Mouse (Mus musculus) heart, adult 2 months (tissue): ENCODE results near the gene Cep350.

ENCODE experiments used
- CTCF ChIP-seq: fragments of 200-600 bp; IDR thresholded peaks from 2 replicates; pipeline ENCODE4 v1.8.1; 2022; ENCODE audit warnings: antibody characterized with exemption, mild to moderate bottlenecking, moderate library complexity
- EP300 ChIP-seq: fragments of 200-500 bp; IDR thresholded peaks from 2 replicates; pipeline ENCODE4 v1.6.1; 2011; ENCODE audit warnings: low read depth, low read length, control low read depth; ENCODE audit not compliant: insufficient read depth
- POLR2A ChIP-seq: fragments of 200-500 bp; IDR thresholded peaks from 2 replicates; pipeline ENCODE4 v1.6.1; 2011; ENCODE audit warnings: mild to moderate bottlenecking, low read depth, low read length, control low read depth; ENCODE audit not compliant: insufficient read depth

DNA sequence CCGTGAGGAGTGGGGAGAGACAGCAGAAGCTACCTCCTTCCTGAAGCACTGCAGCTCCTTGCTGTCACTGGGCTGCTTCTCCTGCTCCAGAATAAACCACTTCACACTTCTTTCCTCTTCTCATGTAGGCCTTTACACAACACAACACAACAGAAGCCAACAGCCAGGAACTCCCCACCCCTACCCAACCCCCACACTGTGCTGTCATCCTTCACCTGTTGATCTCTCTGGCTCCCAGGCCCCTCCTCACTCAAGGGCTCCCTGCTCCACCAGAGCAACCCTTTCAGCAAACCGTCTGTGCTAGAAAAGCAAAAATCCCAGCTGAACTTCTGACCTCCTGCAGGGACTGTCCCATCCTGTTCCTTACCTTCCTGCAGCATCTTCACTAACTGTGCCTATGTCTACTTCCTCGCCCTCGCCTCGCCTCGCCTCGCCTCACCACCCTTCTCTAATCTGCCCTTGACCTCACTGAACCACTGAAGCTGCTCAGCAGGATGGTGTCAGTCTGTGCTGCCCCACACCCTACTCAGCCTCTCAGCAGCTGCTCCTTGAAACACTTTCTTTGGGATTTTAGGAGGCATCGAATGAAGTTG, 145.3 kb downstream of the Cep350 start:
- TF ChIP-seq CTCF (no peak), EP300 (no peak), POLR2A (no peak)
